Mouse (Mus musculus) CH12.LX (cell line): ENCODE data around the gene Cst6. TPM values are rescaled to one million over a fixed set of nuclear protein-coding genes. Genes with fewer than 3 reads are reported as not detected.

Experiments used
- DNase-seq: peaks from one replicate; pipeline ENCODE4 v3.0.0-alpha.2; 2013; ENCODE audit errors: extremely low read depth
- H3K27ac ChIP-seq: 2 replicates; pipeline ENCODE4 v1.5.1; 2012; ENCODE audit warnings: low read depth, mild to moderate bottlenecking, control low read depth, moderate library complexity; ENCODE audit not compliant: insufficient read depth
- H3K27me3 ChIP-seq: replicated peaks from 2 replicates; pipeline ENCODE3; 2012; ENCODE audit warnings: inconsistent platforms
- H3K36me3 ChIP-seq, 2 experiments: replicated peaks in 1 of 2; 2 replicates each; pipeline versions ENCODE3 to v1.6.1; 2012; ENCODE audit warnings: inconsistent platforms in 1 of 2, low read length in 1 of 2, mild to moderate bottlenecking in 1 of 2, mixed read lengths in 1 of 2, moderate library complexity in 1 of 2; ENCODE audit not compliant: control insufficient read depth in 1 of 2, insufficient read depth in 1 of 2
- H3K4me1 ChIP-seq, 2 experiments: 2 replicates each; pipeline ENCODE4 v1.6.1; 2012; ENCODE audit warnings: inconsistent platforms in 1 of 2, moderate library complexity in 1 of 2; ENCODE audit not compliant: insufficient read depth in 2 of 2, control insufficient read depth in 1 of 2
- H3K4me2 ChIP-seq: 2 replicates; pipeline ENCODE4 v1.6.1; 2012; ENCODE audit warnings: low read depth, mild to moderate bottlenecking, control low read depth; ENCODE audit not compliant: poor library complexity, insufficient read depth, severe bottlenecking
- H3K4me3 ChIP-seq, 3 experiments: fragments of 150-350 bp in 1 of 3; sonication (generic) in 1 of 3; replicated peaks in 1 of 3; 2 replicates each; pipeline versions ENCODE3 to v1.5.1; 2011 to 2012; ENCODE audit warnings: low read depth in 2 of 3, low read length in 2 of 3, mild to moderate bottlenecking in 2 of 3, moderate library complexity in 2 of 3, control low read depth in 1 of 3, improper control_type of control experiment in 1 of 3, inconsistent platforms in 1 of 3, mixed read lengths in 1 of 3; ENCODE audit not compliant: poor library complexity in 1 of 3
- H3K79me2 ChIP-seq: replicated peaks from 2 replicates; pipeline ENCODE4 v1.6.1; 2012; ENCODE audit warnings: mild to moderate bottlenecking, moderate library complexity; ENCODE audit not compliant: control insufficient read depth, poor library complexity, insufficient read depth, severe bottlenecking; ENCODE audit errors: extremely low read depth
- H3K9ac ChIP-seq: 2 replicates; pipeline ENCODE4 v1.6.1; 2012; ENCODE audit warnings: low read depth, mild to moderate bottlenecking, control low read depth, moderate library complexity; ENCODE audit not compliant: insufficient read depth
- H3K9me3 ChIP-seq: replicated peaks from 2 replicates; pipeline ENCODE3; 2012; ENCODE audit warnings: low read length, inconsistent platforms, mixed read lengths
- BHLHE40 ChIP-seq: IDR thresholded peaks from 2 replicates; pipeline ENCODE4 v1.6.1; 2011; ENCODE audit warnings: mild to moderate bottlenecking, low read depth, low read length, improper control_type of control experiment
- CHD1 ChIP-seq: IDR thresholded peaks from 2 replicates; pipeline ENCODE4 v1.6.1; 2012; ENCODE audit warnings: low read depth, low read length, improper control_type of control experiment, inconsistent platforms
- CHD2 ChIP-seq: IDR thresholded peaks from 2 replicates; pipeline ENCODE4 v1.6.1; 2011; ENCODE audit warnings: low read length, improper control_type of control experiment
- CTCF ChIP-seq, 2 experiments: IDR thresholded peaks in 1 of 2; conservative IDR thresholded peaks in 1 of 2; 2 replicates each; pipeline ENCODE4 v1.5.1; 2011 to 2012; ENCODE audit warnings: low read depth in 2 of 2, low read length in 2 of 2, improper control_type of control experiment in 1 of 2, inconsistent platforms in 1 of 2, mild to moderate bottlenecking in 1 of 2, moderate library complexity in 1 of 2
- E2F4 ChIP-seq: IDR thresholded peaks from 2 replicates; pipeline ENCODE4 v1.6.1; 2011; ENCODE audit warnings: low read depth, low read length, improper control_type of control experiment; ENCODE audit not compliant: insufficient replicate concordance
- ELF1 ChIP-seq: IDR thresholded peaks from 2 replicates; pipeline ENCODE4 v1.6.1; 2014; ENCODE audit warnings: low read depth, mild to moderate bottlenecking, inconsistent platforms, low read length, improper control_type of control experiment
- EP300 ChIP-seq: IDR thresholded peaks from 2 replicates; pipeline ENCODE4 v1.6.1; 2011; ENCODE audit warnings: low read length, improper control_type of control experiment
- ETS1 ChIP-seq: conservative IDR thresholded peaks from 2 replicates; pipeline ENCODE4 v1.6.1; 2012; ENCODE audit warnings: low read depth, mild to moderate bottlenecking, inconsistent platforms, low read length, improper control_type of control experiment, moderate library complexity
- GABPA ChIP-seq: IDR thresholded peaks from 2 replicates; pipeline ENCODE4 v1.6.1; 2012; ENCODE audit warnings: low read depth, low read length, improper control_type of control experiment, inconsistent platforms; ENCODE audit not compliant: insufficient replicate concordance
- HCFC1 ChIP-seq: IDR thresholded peaks from 2 replicates; pipeline ENCODE4 v1.6.1; 2012; ENCODE audit warnings: low read depth, mild to moderate bottlenecking, inconsistent platforms, low read length, improper control_type of control experiment
- IRF4 ChIP-seq: IDR thresholded peaks from 2 replicates; pipeline ENCODE4 v1.6.1; 2014; ENCODE audit warnings: low read depth, mild to moderate bottlenecking, inconsistent platforms, low read length, improper control_type of control experiment
- JUN ChIP-seq: IDR thresholded peaks from 2 replicates; pipeline ENCODE4 v1.6.1; 2011; ENCODE audit warnings: low read depth, mild to moderate bottlenecking, low read length, improper control_type of control experiment, moderate library complexity; ENCODE audit not compliant: insufficient read depth
- JUND ChIP-seq: conservative IDR thresholded peaks from 2 replicates; pipeline ENCODE4 v1.6.1; 2011; ENCODE audit warnings: low read depth, low read length, improper control_type of control experiment
- KAT2A ChIP-seq: IDR thresholded peaks from 2 replicates; pipeline ENCODE4 v1.6.1; 2012; ENCODE audit warnings: low read length, improper control_type of control experiment, inconsistent platforms; ENCODE audit not compliant: insufficient replicate concordance
- MAFK ChIP-seq: IDR thresholded peaks from 2 replicates; pipeline ENCODE4 v1.6.1; 2011; ENCODE audit warnings: low read length, improper control_type of control experiment; ENCODE audit not compliant: insufficient replicate concordance
- MAX ChIP-seq: IDR thresholded peaks from 2 replicates; pipeline ENCODE4 v1.6.1; 2011; ENCODE audit warnings: low read length, improper control_type of control experiment
- MAZ ChIP-seq: IDR thresholded peaks from 2 replicates; pipeline ENCODE4 v1.6.1; 2012; ENCODE audit warnings: low read depth, mild to moderate bottlenecking, inconsistent platforms, low read length, improper control_type of control experiment, moderate library complexity
- MEF2A ChIP-seq: IDR thresholded peaks from 2 replicates; pipeline ENCODE4 v1.6.1; 2014; ENCODE audit warnings: low read depth, mild to moderate bottlenecking, inconsistent platforms, low read length, improper control_type of control experiment, borderline replicate concordance
- MXI1 ChIP-seq: IDR thresholded peaks from 2 replicates; pipeline ENCODE4 v1.6.1; 2011; ENCODE audit warnings: mild to moderate bottlenecking, low read depth, low read length, improper control_type of control experiment
- MYC ChIP-seq: IDR thresholded peaks from 2 replicates; pipeline ENCODE4 v1.6.1; 2011; ENCODE audit warnings: low read depth, mild to moderate bottlenecking, improper control_type of control experiment, low read length
- NELFE ChIP-seq: IDR thresholded peaks from 2 replicates; pipeline ENCODE4 v1.6.1; 2011; ENCODE audit warnings: low read depth, low read length, improper control_type of control experiment
- NRF1 ChIP-seq: IDR thresholded peaks from 2 replicates; pipeline ENCODE4 v1.6.1; 2014; ENCODE audit warnings: low read depth, mild to moderate bottlenecking, inconsistent platforms, low read length, improper control_type of control experiment, moderate library complexity
- PAX5 ChIP-seq: IDR thresholded peaks from 2 replicates; pipeline ENCODE4 v1.6.1; 2012; ENCODE audit warnings: low read length, inconsistent platforms, mixed read lengths
- POLR2A ChIP-seq: IDR thresholded peaks from 2 replicates; pipeline ENCODE4 v1.6.1; 2011; ENCODE audit warnings: low read depth, mild to moderate bottlenecking, improper control_type of control experiment, low read length
- POLR2AphosphoS2 ChIP-seq: IDR thresholded peaks from 2 replicates; pipeline ENCODE4 v1.6.1; 2011; ENCODE audit warnings: low read depth, low read length, improper control_type of control experiment
- RAD21 ChIP-seq: IDR thresholded peaks from 2 replicates; pipeline ENCODE4 v1.6.1; 2011; ENCODE audit warnings: low read depth, mild to moderate bottlenecking, low read length, improper control_type of control experiment, moderate library complexity
- RCOR1 ChIP-seq: conservative IDR thresholded peaks from 2 replicates; pipeline ENCODE4 v1.6.1; 2012; ENCODE audit warnings: low read depth, mild to moderate bottlenecking, inconsistent platforms, low read length, improper control_type of control experiment
- SIN3A ChIP-seq: IDR thresholded peaks from 2 replicates; pipeline ENCODE4 v1.6.1; 2012; ENCODE audit warnings: low read length, improper control_type of control experiment, inconsistent platforms
- SMC3 ChIP-seq: IDR thresholded peaks from 2 replicates; pipeline ENCODE4 v1.6.1; 2011; ENCODE audit warnings: low read depth, low read length, improper control_type of control experiment
- TBP ChIP-seq: conservative IDR thresholded peaks from 2 replicates; pipeline ENCODE4 v1.6.1; 2011; ENCODE audit warnings: low read depth, low read length, improper control_type of control experiment
- TCF12 ChIP-seq: IDR thresholded peaks from 2 replicates; pipeline ENCODE4 v1.6.1; 2014; ENCODE audit warnings: low read depth, mild to moderate bottlenecking, inconsistent platforms, low read length, improper control_type of control experiment
- UBTF ChIP-seq: IDR thresholded peaks from 2 replicates; pipeline ENCODE4 v1.6.1; 2012; ENCODE audit warnings: low read depth, mild to moderate bottlenecking, inconsistent platforms, low read length, improper control_type of control experiment, moderate library complexity
- USF1 ChIP-seq: IDR thresholded peaks from 2 replicates; pipeline ENCODE4 v1.6.1; 2014; ENCODE audit warnings: low read depth, mild to moderate bottlenecking, inconsistent platforms, low read length, improper control_type of control experiment
- USF2 ChIP-seq: conservative IDR thresholded peaks from 2 replicates; pipeline ENCODE4 v1.6.1; 2011; ENCODE audit warnings: low read depth, low read length, improper control_type of control experiment
- ZC3H11A ChIP-seq: IDR thresholded peaks from 2 replicates; pipeline ENCODE4 v1.6.1; 2012; ENCODE audit warnings: low read depth, mild to moderate bottlenecking, inconsistent platforms, low read length, improper control_type of control experiment
- ZKSCAN1 ChIP-seq: IDR thresholded peaks from 2 replicates; pipeline ENCODE4 v1.6.1; 2012; ENCODE audit warnings: low read depth, inconsistent platforms, low read length, improper control_type of control experiment, borderline replicate concordance
- ZMIZ1 ChIP-seq: IDR thresholded peaks from 2 replicates; pipeline ENCODE4 v1.6.1; 2012; ENCODE audit warnings: low read depth, mild to moderate bottlenecking, inconsistent platforms, low read length, improper control_type of control experiment
- ZNF384 ChIP-seq: IDR thresholded peaks from 2 replicates; pipeline ENCODE4 v1.6.1; 2012; ENCODE audit warnings: low read depth, low read length, improper control_type of control experiment, inconsistent platforms
- dilution Hi-C: fragments of 300-500 bp; cut with MboI; formaldehyde crosslinking; loops from 2 replicates; pipeline ENCODE4 v1.14.3; 2020; ENCODE audit warnings: low sequenced_read_pairs; ENCODE audit not compliant: extremely low pct_unique_long_range_greater_than_20kb, extremely low pct_ligation_motif_present
- in situ Hi-C: fragments of 300-500 bp; cut with MboI; formaldehyde crosslinking; loops from 3 replicates; pipeline ENCODE4 v1.14.3; 2019; ENCODE audit warnings: low sequenced_read_pairs, low pct_ligation_motif_present, low pct_unique_long_range_greater_than_20kb, mixed read lengths
- polyA plus RNA-seq: library from polyadenylated mRNA; unstranded; fragments of >175 nt; gene quantifications from 2 replicates; pipeline ENCODE4 v1.2.1, GENCODE M21; 2012; ENCODE audit warnings: low read depth; ENCODE audit not compliant: insufficient read length
- total RNA-seq, 2 experiments: library from RNA; depleted of rRNA; stranded (reverse); fragments of 300-350 nt in 1 of 2; fragments of >200 nt in 1 of 2; gene quantifications; 2 replicates each; pipeline ENCODE4 v1.2.3; 2012 to 2014

The Cst6 gene
- total and polyA plus RNA-seq, 3 experiments = 1.9 TPM; not detected in 2

DNA sequence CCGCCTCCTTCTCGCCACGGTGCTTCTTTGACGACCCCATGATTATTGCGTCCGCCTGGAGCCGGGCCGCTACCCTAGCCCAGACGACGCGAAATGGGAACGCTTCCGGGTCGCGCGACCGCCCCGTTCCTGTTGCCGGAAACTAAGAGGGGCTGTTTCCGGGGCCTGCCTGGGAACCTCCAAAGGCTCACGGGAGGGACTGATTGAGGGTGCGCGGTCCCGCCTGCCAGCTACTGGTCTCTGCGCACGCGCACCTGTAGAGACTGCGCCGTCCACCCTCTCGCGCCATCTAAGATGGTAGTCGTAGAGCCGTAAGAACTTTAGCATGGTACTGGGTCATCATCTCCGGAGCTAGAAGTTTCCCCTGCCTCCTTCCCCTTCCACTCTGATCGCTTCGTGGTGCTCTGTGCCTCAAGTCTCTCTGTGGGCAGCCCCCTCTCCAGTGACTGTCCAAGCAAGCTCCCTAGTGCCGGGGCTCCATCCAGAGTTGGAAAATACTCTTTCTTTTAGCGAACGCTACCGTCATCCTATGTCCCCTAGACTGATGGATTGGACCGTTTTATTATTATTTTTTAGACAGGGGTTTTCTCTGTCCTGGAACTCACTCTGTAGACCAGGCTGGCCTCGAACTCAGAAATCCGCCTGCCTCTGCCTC, 39.3 kb upstream of the Cst6 start, which contains the start of gene Sart1:
TSS of gene Sart1 (minus strand) at position 116 of the 655 bp plus-strand sequence.
- peak within 1 kb of the TSS; percentile 91 to 94 (median 92) for H3K4me3 ChIP-seq
- in situ Hi-C loops = no loop called here
- H3K9me3 ChIP-seq = no peaks in the 10 kb centered on the region
- peak within 1 kb of the TSS; percentile 80 for H3K4me2 ChIP-seq
- H3K79me2 ChIP-seq = peaks cover 28% of the 10 kb centered on the region
- TF ChIP-seq MAFK = no peak
- no peak for TF ChIP-seq ZKSCAN1
- TF ChIP-seq USF1 = no peak
- no peak for TF ChIP-seq SMC3
- TF ChIP-seq ZC3H11A = no peak
- TF ChIP-seq SIN3A = peak; percentile 93
- TF ChIP-seq IRF4 = no peak; the same call in 1 of the 2 replicates
- TF ChIP-seq GABPA = no peak; the same call in 1 of the 2 replicates
- TF ChIP-seq RCOR1 = no peak
- TF ChIP-seq ZMIZ1 = peak; percentile 83
- no peak for TF ChIP-seq RAD21
- peak; percentile 64; the same call in 1 of the 2 replicates for TF ChIP-seq MXI1
- TF ChIP-seq JUND = no peak
- 0 out of 2 replicates have a peak, but pooled peaks have one; percentile 46 for TF ChIP-seq MEF2A
- peak; percentile 84; the same call in 1 of the 2 replicates for TF ChIP-seq POLR2AphosphoS2
- TF ChIP-seq CHD1 = no peak; the same call in 1 of the 2 replicates
- TF ChIP-seq HCFC1 = peak; percentile 93
- TF ChIP-seq JUN = no peak
- no peak for TF ChIP-seq UBTF
- peak; percentile 90 for TF ChIP-seq KAT2A
- TF ChIP-seq PAX5 = no peak
- TF ChIP-seq MYC = 0 out of 2 replicates have a peak, but pooled peaks have one; percentile 42
- TF ChIP-seq CTCF (conservative IDR thresholded peaks at IDR 0.05 in 1 of 2, IDR thresholded peaks at IDR 0.05 in 1 of 2; ENCODE audit: low read depth in 2 of 2, low read length in 2 of 2) = no peak
- no peak for TF ChIP-seq ETS1
- TF ChIP-seq EP300 = no peak
- TF ChIP-seq NRF1 = peak; percentile 97
- peak; percentile 98 for TF ChIP-seq ELF1
- TF ChIP-seq TBP = peak; percentile 90
- no peak for TF ChIP-seq USF2
- TF ChIP-seq BHLHE40 = peak; percentile 39; the same call in 1 of the 2 replicates
- TF ChIP-seq MAZ = peak; percentile 49; the same call in 1 of the 2 replicates
- peak; percentile 36; the same call in 1 of the 2 replicates for TF ChIP-seq CHD2
- TF ChIP-seq POLR2A = peak; percentile 94
- no peak; the same call in 1 of the 2 replicates for TF ChIP-seq MAX
- no peak for TF ChIP-seq ZNF384
- peak; percentile 90 for TF ChIP-seq NELFE
- TF ChIP-seq TCF12 = peak; percentile 96
- no peak for TF ChIP-seq E2F4
- TF ChIP-seq, all 38 proteins: peak for 17
- peaks cover 5 to 39% of the 10 kb centered on the region in 2 experiments for H3K4me1 ChIP-seq
- H3K36me3 ChIP-seq = peaks cover 20 to 40% of the 10 kb centered on the region in 2 experiments
- dilution Hi-C loops = no loop called here
- DNase-seq = peak; percentile 97
- H3K27me3 ChIP-seq = no peaks in the 10 kb centered on the region
- peak within 1 kb of the TSS; percentile 78 for H3K27ac ChIP-seq
- H3K9ac ChIP-seq = peak within 1 kb of the TSS; percentile 96
